Mouse (Mus musculus) small intestine, adult 2 months (tissue): Measurements from ENCODE around the gene Gm43064. TPM values are rescaled to one million over a fixed set of nuclear protein-coding genes. Genes with fewer than 3 reads are reported as not detected.

Experiments used
- H3K27ac ChIP-seq: fragments of 200-500 bp; 2 replicates; pipeline ENCODE4 v1.5.1; 2012; ENCODE audit warnings: low read depth, low read length, control low read depth, inconsistent platforms; ENCODE audit not compliant: insufficient read depth
- H3K27me3 ChIP-seq: fragments of 200-500 bp; 2 replicates; pipeline ENCODE4 v1.6.1; 2012; ENCODE audit warnings: mild to moderate bottlenecking, moderate library complexity, low read length, inconsistent platforms; ENCODE audit not compliant: control insufficient read depth, insufficient read depth
- H3K36me3 ChIP-seq: fragments of 200-500 bp; 2 replicates; pipeline ENCODE4 v1.6.1; 2012; ENCODE audit warnings: mild to moderate bottlenecking, low read length, control low read depth, inconsistent platforms; ENCODE audit not compliant: control insufficient read depth, insufficient read depth
- H3K4me1 ChIP-seq: fragments of 200-500 bp; 2 replicates; pipeline ENCODE4 v1.6.1; 2012; ENCODE audit warnings: low read length, inconsistent platforms, mixed read lengths; ENCODE audit not compliant: control insufficient read depth, insufficient read depth, insufficient read length
- H3K4me3 ChIP-seq: fragments of 200-500 bp; 2 replicates; pipeline ENCODE4 v1.5.1; 2012; ENCODE audit warnings: low read depth, mild to moderate bottlenecking, control low read depth, inconsistent platforms, low read length, moderate library complexity
- CTCF ChIP-seq: fragments of 200-500 bp; IDR thresholded peaks from 2 replicates; pipeline ENCODE4 v1.5.1; 2012; ENCODE audit warnings: low read depth, mild to moderate bottlenecking, control low read depth, inconsistent platforms, low read length, moderate library complexity, mixed read lengths; ENCODE audit not compliant: insufficient replicate concordance, insufficient read length; ENCODE audit errors: extremely low read depth
- POLR2A ChIP-seq: fragments of 200-500 bp; IDR thresholded peaks from 2 replicates; pipeline ENCODE4 v1.6.1; 2012; ENCODE audit warnings: low read depth, mild to moderate bottlenecking, control low read depth, inconsistent platforms, low read length, moderate library complexity
- WGBS: fragments of 180-500 bp; shearing (Covaris S2); methylation state at CpG from one replicate; pipeline ENCODE4 v1.1.7; 2018; 5-methylcytosine and 5-hydroxymethylcytosine counted together
- polyA plus RNA-seq: library from polyadenylated mRNA; depleted of rRNA; stranded (reverse); fragments of >200 nt; gene quantifications from 2 replicates; pipeline ENCODE4 v1.2.3, GENCODE M21; 2012

Gm43064 gene
- polyA plus RNA-seq, 1 experiment, result not detected

DNA sequence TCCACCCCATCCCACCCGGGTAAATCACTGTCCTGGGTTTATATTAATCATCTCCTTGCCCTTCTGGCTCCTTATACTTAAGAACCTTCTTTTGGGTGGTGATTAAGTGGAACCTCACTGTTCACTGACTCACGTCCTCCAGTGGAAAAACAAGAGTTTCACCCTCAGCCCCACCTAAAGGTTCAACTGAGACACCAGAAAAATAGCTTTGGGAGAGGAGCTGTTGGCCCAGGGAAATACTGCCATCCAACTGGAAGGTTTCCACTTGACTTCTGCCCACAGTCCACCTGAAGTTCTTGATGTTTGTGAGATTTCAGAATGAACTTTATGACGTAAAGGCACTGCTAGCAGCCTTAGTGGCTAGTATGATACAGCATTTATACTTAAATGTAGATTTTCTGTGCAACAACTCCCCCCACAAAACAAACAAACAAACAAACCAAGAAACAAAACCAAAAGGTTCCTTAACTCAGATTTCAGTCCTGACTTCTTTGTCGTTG is 53.4 kb downstream of the Gm43064 start:
- TF ChIP-seq POLR2A (no peak), CTCF (no peak)
- H3K4me1 ChIP-seq, result peaks cover 4% of the 10 kb centered on the region; the same call in 1 of the 2 replicates
- 55% methylated on average over 4 of the region's 4 CpGs for WGBS
- H3K4me3 ChIP-seq, result no peak overlapping the region
- 0 out of 2 replicates have a peak, but pooled peaks cover 1% of the 10 kb centered on the region for H3K36me3 ChIP-seq
- H3K27ac ChIP-seq, result no peak overlapping the region
- no peaks in the 10 kb centered on the region for H3K27me3 ChIP-seq

DNA sequence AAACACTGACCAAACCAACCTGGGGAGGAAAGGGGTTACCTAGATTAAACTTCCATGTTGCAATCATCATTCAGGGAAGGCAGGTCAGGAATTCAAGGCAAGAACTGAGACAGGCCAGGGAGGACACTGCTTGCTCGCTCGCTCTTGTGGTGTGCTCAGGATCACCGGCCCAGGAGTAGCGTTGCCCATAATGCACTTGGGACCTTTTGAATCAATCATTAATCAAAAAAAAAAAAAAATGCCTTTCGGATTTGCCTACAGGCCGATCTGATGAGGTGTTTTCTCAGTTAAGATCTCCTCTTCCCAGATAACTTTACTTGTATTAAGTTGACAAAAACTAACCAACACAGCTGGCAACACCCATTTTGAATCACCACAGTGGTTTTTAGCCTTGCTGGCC is 54.8 kb downstream of the Gm43064 start:
- 36% methylated on average over 6 of the region's 6 CpGs for WGBS
- Histone ChIP-seq H3K27ac (0 out of 2 replicates have a peak overlapping the region, but pooled peaks have one; percentile 22), H3K4me1 (peaks cover 2% of the 10 kb centered on the region; the same call in 1 of the 2 replicates)

GRCm38 (mm10) chr3:103867424-103867971 is 58.1 kb downstream of the Gm43064 start:
- H3K36me3 ChIP-seq, result peaks cover 3% of the 10 kb centered on the region; the same call in 1 of the 2 replicates
- H3K4me3 ChIP-seq, result no peak overlapping the region
- 85% methylated on average over 5 of the region's 5 CpGs for WGBS
- TF ChIP-seq CTCF (no peak), POLR2A (no peak)
- no peaks in the 10 kb centered on the region for H3K27me3 ChIP-seq
- H3K4me1 ChIP-seq, result peaks cover 2% of the 10 kb centered on the region; the same call in 1 of the 2 replicates
- H3K27ac ChIP-seq, result peak overlapping the region; percentile 70

More for the DNA sequence above, 54.8 kb downstream of the Gm43064 start:
- 0 out of 2 replicates have a peak overlapping the region, but pooled peaks have one; percentile 14 for H3K4me3 ChIP-seq
- H3K36me3 ChIP-seq, result 0 out of 2 replicates have a peak, but pooled peaks cover 1% of the 10 kb centered on the region
- H3K27me3 ChIP-seq, result no peaks in the 10 kb centered on the region
- TF ChIP-seq POLR2A, result no peak
- no peak for TF ChIP-seq CTCF

- no peak overlapping the region for H3K4me3 ChIP-seq
- TF ChIP-seq CTCF (no peak), POLR2A (no peak)
- 79% methylated on average over 4 of the region's 4 CpGs for WGBS
- no peaks in the 10 kb centered on the region for H3K27me3 ChIP-seq
- peaks cover 2% of the 10 kb centered on the region; the same call in 1 of the 2 replicates for H3K4me1 ChIP-seq
- peak overlapping the region; percentile 70 for H3K27ac ChIP-seq
- H3K36me3 ChIP-seq, result peaks cover 3% of the 10 kb centered on the region; the same call in 1 of the 2 replicates
Observed at GRCm38 (mm10) chr3:103868008-103868407, 58.6 kb downstream of the Gm43064 start.

- no peaks in the 10 kb centered on the region for H3K27me3 ChIP-seq
- H3K27ac ChIP-seq, result no peak overlapping the region
- no peak overlapping the region for H3K4me3 ChIP-seq
- H3K36me3 ChIP-seq, result peaks cover 15% of the 10 kb centered on the region
- H3K4me1 ChIP-seq, result peaks cover 1% of the 10 kb centered on the region; the same call in 1 of the 2 replicates
- WGBS, result 62% methylated on average over 3 of the region's 3 CpGs
- TF ChIP-seq CTCF (no peak), POLR2A (no peak)
Observed at GRCm38 (mm10) chr3:103872663-103873098, 63.3 kb downstream of the Gm43064 start.

DNA sequence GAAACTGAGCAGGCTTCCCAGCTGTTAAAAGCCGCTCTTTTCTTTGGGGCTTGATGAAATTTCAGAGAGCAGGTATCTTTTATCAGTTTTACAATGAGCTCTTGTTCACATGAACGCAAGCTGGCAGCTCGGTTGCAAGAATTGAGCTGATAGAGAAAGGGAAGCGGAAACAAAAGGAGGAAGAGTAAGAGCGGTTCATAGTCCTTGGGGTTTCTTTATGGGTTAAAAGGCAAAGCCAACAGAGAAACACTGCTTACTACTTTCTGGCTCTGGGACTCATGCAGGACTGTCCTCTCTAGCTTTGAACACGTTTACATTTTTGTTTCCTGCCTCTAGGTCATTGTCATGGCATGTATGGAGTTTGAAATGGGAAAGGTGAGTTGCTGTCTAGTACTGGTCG is 65.0 kb downstream of the Gm43064 start:
- WGBS, result 48% methylated on average over 7 of the region's 7 CpGs
- no peak overlapping the region for H3K4me3 ChIP-seq
- H3K4me1 ChIP-seq, result no peaks in the 10 kb centered on the region
- peaks cover 17% of the 10 kb centered on the region for H3K36me3 ChIP-seq
- H3K27ac ChIP-seq, result no peak overlapping the region
- no peaks in the 10 kb centered on the region for H3K27me3 ChIP-seq
- TF ChIP-seq POLR2A (no peak), CTCF (no peak)

- no peak overlapping the region for H3K4me3 ChIP-seq
- no peaks in the 10 kb centered on the region for H3K27me3 ChIP-seq
- TF ChIP-seq CTCF, result no peak
- no peak for TF ChIP-seq POLR2A
- H3K27ac ChIP-seq, result no peak overlapping the region
- peaks cover 31% of the 10 kb centered on the region for H3K36me3 ChIP-seq
- WGBS, result 74% methylated on average over 11 of the region's 11 CpGs
- no peaks in the 10 kb centered on the region for H3K4me1 ChIP-seq
Observed at GRCm38 (mm10) chr3:103885946-103886345, 76.6 kb downstream of the Gm43064 start.
